Mouse (Mus musculus): Measurements from ENCODE around the gene Pdzd2. TPM values are rescaled to one million over a fixed set of nuclear protein-coding genes. Genes with fewer than 3 reads are reported as not detected.

The Pdzd2 gene
- polyA plus RNA-seq, 1 experiment from 2014 or later, result 3.4 TPM

GRCm38 (mm10) chr15:12508765-12509377 lies 230.9 kb downstream of the Pdzd2 start:
- no peaks in the 10 kb centered on the region for H3K36me3 ChIP-seq (replicated peaks; ENCODE audit: control insufficient read depth, insufficient read depth, low read depth, low read length)
- H3K4me3 ChIP-seq (ENCODE audit: low read depth, low read length), result no peak overlapping the region
- no peak for DNase-seq (ENCODE audit: low spot score)
- H3K9me3 ChIP-seq (replicated peaks; ENCODE audit: control insufficient read depth, low read length), result no peaks in the 10 kb centered on the region
- H3K4me1 ChIP-seq (ENCODE audit: control insufficient read depth, insufficient read depth, low read length), result no peaks in the 10 kb centered on the region
- no peak overlapping the region for H3K27ac ChIP-seq (replicated peaks; ENCODE audit: low read depth, low read length)
- no peaks in the 10 kb centered on the region for H3K27me3 ChIP-seq (ENCODE audit: control insufficient read depth, insufficient read depth, low read length)
- no peak overlapping the region for H3K9ac ChIP-seq (replicated peaks; ENCODE audit: low read length)
- no peak overlapping the region for H3K4me2 ChIP-seq (ENCODE audit: low read depth, low read length)
- ATAC-seq (replicated peaks; ENCODE audit: insufficient number of reproducible peaks, low FRiP score, low TSS enrichment, low read depth), result no peak
- 90% methylated on average over 10 of the region's 10 CpGs for WGBS

GRCm38 (mm10) chr15:12507523-12507922 lies 232.2 kb downstream of the Pdzd2 start:
- Histone ChIP-seq H3K9ac (replicated peaks; ENCODE audit: low read length) (no peak overlapping the region), H3K4me3 (ENCODE audit: low read depth, low read length) (no peak overlapping the region), H3K4me1 (ENCODE audit: control insufficient read depth, insufficient read depth, low read length) (no peaks in the 10 kb centered on the region), H3K27me3 (ENCODE audit: control insufficient read depth, insufficient read depth, low read length) (no peaks in the 10 kb centered on the region), H3K9me3 (replicated peaks; ENCODE audit: control insufficient read depth, low read length) (no peaks in the 10 kb centered on the region), H3K36me3 (replicated peaks; ENCODE audit: control insufficient read depth, insufficient read depth, low read depth, low read length) (no peaks in the 10 kb centered on the region), H3K27ac (replicated peaks; ENCODE audit: low read depth, low read length) (no peak overlapping the region), H3K4me2 (ENCODE audit: low read depth, low read length) (no peak overlapping the region)
- WGBS, result 74% methylated on average over 4 of the region's 4 CpGs
- DNase-seq (ENCODE audit: low spot score) (no peak), ATAC-seq (replicated peaks; ENCODE audit: insufficient number of reproducible peaks, low FRiP score, low TSS enrichment, low read depth) (no peak)

DNA sequence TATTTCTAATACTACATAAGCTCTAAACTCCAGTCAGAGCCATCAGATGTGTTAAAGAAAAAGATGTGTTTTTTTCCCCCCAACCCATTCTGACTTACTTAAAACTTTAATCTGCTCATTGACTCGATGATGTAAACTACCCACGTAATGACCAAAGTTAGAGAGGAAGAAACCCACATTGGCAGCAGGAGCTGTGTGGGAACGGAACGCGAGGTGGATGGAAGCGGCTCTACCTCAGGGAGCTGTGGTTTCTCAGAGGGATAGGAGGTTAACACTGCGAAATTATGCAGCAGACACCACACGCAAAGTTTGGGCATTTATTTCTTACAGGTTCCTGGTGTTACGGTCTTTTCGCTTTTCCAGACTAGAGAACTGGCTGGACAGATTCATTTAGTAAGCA lies 233.2 kb downstream of the Pdzd2 start:
- WGBS, result 82% methylated on average over 10 of the region's 10 CpGs
- H3K4me2 ChIP-seq (ENCODE audit: low read depth, low read length), result no peak overlapping the region
- no peak overlapping the region for H3K9ac ChIP-seq (replicated peaks; ENCODE audit: low read length)
- no peaks in the 10 kb centered on the region for H3K4me1 ChIP-seq (ENCODE audit: control insufficient read depth, insufficient read depth, low read length)
- no peak for ATAC-seq (replicated peaks; ENCODE audit: insufficient number of reproducible peaks, low FRiP score, low TSS enrichment, low read depth)
- H3K4me3 ChIP-seq (ENCODE audit: low read depth, low read length), result no peak overlapping the region
- DNase-seq (ENCODE audit: low spot score), result no peak
- H3K27ac ChIP-seq (replicated peaks; ENCODE audit: low read depth, low read length), result no peak overlapping the region
- H3K9me3 ChIP-seq (replicated peaks; ENCODE audit: control insufficient read depth, low read length), result no peaks in the 10 kb centered on the region
- H3K36me3 ChIP-seq (replicated peaks; ENCODE audit: control insufficient read depth, insufficient read depth, low read depth, low read length), result no peaks in the 10 kb centered on the region
- no peaks in the 10 kb centered on the region for H3K27me3 ChIP-seq (ENCODE audit: control insufficient read depth, insufficient read depth, low read length)

DNA sequence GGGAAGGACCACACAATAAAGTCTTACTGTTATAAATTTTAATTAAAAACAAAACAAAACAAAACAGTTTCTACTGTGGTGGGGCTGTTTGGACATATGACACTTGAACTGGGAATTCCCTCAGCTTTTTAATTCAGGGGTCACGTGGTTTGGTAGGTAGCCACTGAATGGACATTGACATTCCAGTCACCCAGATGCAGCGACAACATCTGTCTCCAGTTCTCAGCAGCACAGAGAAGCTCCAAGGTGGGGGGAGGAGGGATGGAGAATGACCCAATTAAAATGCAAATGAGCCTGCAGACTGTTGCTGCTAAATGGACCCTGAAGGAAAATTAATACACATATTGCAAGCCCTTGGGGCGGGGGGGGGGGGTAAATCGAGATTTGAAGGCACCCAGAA lies 233.6 kb downstream of the Pdzd2 start:
- H3K27ac ChIP-seq (replicated peaks; ENCODE audit: low read depth, low read length), result no peak overlapping the region
- DNase-seq (ENCODE audit: low spot score) (no peak), ATAC-seq (replicated peaks; ENCODE audit: insufficient number of reproducible peaks, low FRiP score, low TSS enrichment, low read depth) (no peak)
- no peak overlapping the region for H3K9ac ChIP-seq (replicated peaks; ENCODE audit: low read length)
- no peaks in the 10 kb centered on the region for H3K4me1 ChIP-seq (ENCODE audit: control insufficient read depth, insufficient read depth, low read length)
- no peaks in the 10 kb centered on the region for H3K27me3 ChIP-seq (ENCODE audit: control insufficient read depth, insufficient read depth, low read length)
- no peak overlapping the region for H3K4me3 ChIP-seq (ENCODE audit: low read depth, low read length)
- WGBS, result 49% methylated on average over 4 of the region's 4 CpGs
- no peaks in the 10 kb centered on the region for H3K9me3 ChIP-seq (replicated peaks; ENCODE audit: control insufficient read depth, low read length)
- H3K4me2 ChIP-seq (ENCODE audit: low read depth, low read length), result no peak overlapping the region
- no peaks in the 10 kb centered on the region for H3K36me3 ChIP-seq (replicated peaks; ENCODE audit: control insufficient read depth, insufficient read depth, low read depth, low read length)

DNA sequence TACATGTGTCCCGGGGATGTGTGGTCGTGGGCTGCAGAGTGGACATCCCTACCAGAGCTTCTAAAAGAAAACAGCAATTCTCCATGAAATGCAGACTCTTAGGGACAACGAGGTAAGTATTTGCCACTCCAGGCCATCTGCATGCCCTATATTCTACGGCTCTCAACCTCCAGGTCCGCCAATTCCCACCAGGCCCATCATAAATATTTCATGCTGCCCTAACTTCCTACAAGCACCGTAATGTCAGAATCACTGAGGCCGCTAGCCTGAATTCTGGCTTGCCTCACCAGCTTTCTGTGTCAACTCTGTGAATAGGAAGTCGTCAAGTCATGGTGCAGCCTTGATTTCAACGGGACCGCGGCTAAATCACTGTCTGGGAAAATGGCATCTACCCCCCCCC lies 234.2 kb downstream of the Pdzd2 start:
- no peak for ATAC-seq (replicated peaks; ENCODE audit: insufficient number of reproducible peaks, low FRiP score, low TSS enrichment, low read depth)
- Histone ChIP-seq H3K36me3 (replicated peaks; ENCODE audit: control insufficient read depth, insufficient read depth, low read depth, low read length) (no peaks in the 10 kb centered on the region), H3K4me2 (ENCODE audit: low read depth, low read length) (no peak overlapping the region), H3K27me3 (ENCODE audit: control insufficient read depth, insufficient read depth, low read length) (no peaks in the 10 kb centered on the region), H3K4me3 (ENCODE audit: low read depth, low read length) (no peak overlapping the region), H3K4me1 (ENCODE audit: control insufficient read depth, insufficient read depth, low read length) (no peaks in the 10 kb centered on the region), H3K9me3 (replicated peaks; ENCODE audit: control insufficient read depth, low read length) (no peaks in the 10 kb centered on the region), H3K27ac (replicated peaks; ENCODE audit: low read depth, low read length) (no peak overlapping the region), H3K9ac (replicated peaks; ENCODE audit: low read length) (no peak overlapping the region)
- no peak for DNase-seq (ENCODE audit: low spot score)
- WGBS, result 79% methylated on average over 11 of the region's 11 CpGs

DNA sequence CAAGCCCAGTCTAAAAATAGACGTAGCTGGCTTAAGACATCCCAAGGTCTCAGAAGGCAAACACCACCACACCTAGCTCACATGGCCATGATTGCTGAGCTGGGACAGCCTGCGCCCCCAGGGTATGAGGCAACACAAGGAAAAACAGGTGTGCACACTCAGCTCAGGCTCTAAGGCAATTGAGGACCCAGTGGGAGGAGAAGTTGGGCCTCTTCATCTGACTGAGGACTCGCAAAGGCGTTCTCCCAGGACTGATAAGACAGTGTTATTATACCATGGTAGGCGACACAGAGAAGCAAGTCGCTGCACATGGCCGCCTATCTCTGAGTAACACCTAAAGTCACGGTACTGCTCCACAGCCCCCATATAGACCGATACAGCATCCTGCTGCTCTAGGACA lies 235.8 kb downstream of the Pdzd2 start:
- 89% methylated on average over 9 of the region's 9 CpGs for whole genome bisulfite sequencing
- H3K9me3 ChIP-seq (replicated peaks; ENCODE audit: control insufficient read depth, low read length), result no peaks in the 10 kb centered on the region

GRCm38 (mm10) chr15:12501924-12502548 lies 237.7 kb downstream of the Pdzd2 start:
- H3K4me1 ChIP-seq (ENCODE audit: control insufficient read depth, insufficient read depth, low read length), result no peaks in the 10 kb centered on the region
- no peaks in the 10 kb centered on the region for H3K36me3 ChIP-seq (replicated peaks; ENCODE audit: control insufficient read depth, insufficient read depth, low read depth, low read length)
- ATAC-seq (replicated peaks; ENCODE audit: insufficient number of reproducible peaks, low FRiP score, low TSS enrichment, low read depth) (no peak), DNase-seq (ENCODE audit: low spot score) (no peak)
- no peak overlapping the region for H3K4me3 ChIP-seq (ENCODE audit: low read depth, low read length)
- no peaks in the 10 kb centered on the region for H3K9me3 ChIP-seq (replicated peaks; ENCODE audit: control insufficient read depth, low read length)
- 48% methylated on average over 13 of the region's 13 CpGs for WGBS
- H3K27ac ChIP-seq (replicated peaks; ENCODE audit: low read depth, low read length), result no peak overlapping the region
- H3K9ac ChIP-seq (replicated peaks; ENCODE audit: low read length), result no peak overlapping the region
- no peaks in the 10 kb centered on the region for H3K27me3 ChIP-seq (ENCODE audit: control insufficient read depth, insufficient read depth, low read length)
- no peak overlapping the region for H3K4me2 ChIP-seq (ENCODE audit: low read depth, low read length)

More for the DNA sequence above, 235.8 kb downstream of the Pdzd2 start:
- ATAC-seq (replicated peaks; ENCODE audit: insufficient number of reproducible peaks, low FRiP score, low TSS enrichment, low read depth), result no peak
- no peaks in the 10 kb centered on the region for H3K27me3 ChIP-seq (ENCODE audit: control insufficient read depth, insufficient read depth, low read length)
- no peaks in the 10 kb centered on the region for H3K4me1 ChIP-seq (ENCODE audit: control insufficient read depth, insufficient read depth, low read length)
- no peak overlapping the region for H3K4me3 ChIP-seq (ENCODE audit: low read depth, low read length)
- no peaks in the 10 kb centered on the region for H3K36me3 ChIP-seq (replicated peaks; ENCODE audit: control insufficient read depth, insufficient read depth, low read depth, low read length)
- DNase-seq (ENCODE audit: low spot score), result no peak
- no peak overlapping the region for H3K27ac ChIP-seq (replicated peaks; ENCODE audit: low read depth, low read length)
- no peak overlapping the region for H3K4me2 ChIP-seq (ENCODE audit: low read depth, low read length)
- H3K9ac ChIP-seq (replicated peaks; ENCODE audit: low read length), result no peak overlapping the region

- ATAC-seq (replicated peaks; ENCODE audit: insufficient number of reproducible peaks, low FRiP score, low TSS enrichment, low read depth), result no peak
- H3K27ac ChIP-seq (replicated peaks; ENCODE audit: low read depth, low read length), result no peak overlapping the region
Observed at GRCm38 (mm10) chr15:12500674-12501073, 239.1 kb downstream of the Pdzd2 start.

More at GRCm38 (mm10) chr15:12500674-12501073, 239.1 kb downstream of the Pdzd2 start:
- no peak for DNase-seq (ENCODE audit: low spot score)
- Histone ChIP-seq H3K9ac (replicated peaks; ENCODE audit: low read length) (no peak overlapping the region), H3K4me1 (ENCODE audit: control insufficient read depth, insufficient read depth, low read length) (no peaks in the 10 kb centered on the region), H3K4me2 (ENCODE audit: low read depth, low read length) (no peak overlapping the region), H3K4me3 (ENCODE audit: low read depth, low read length) (no peak overlapping the region), H3K27me3 (ENCODE audit: control insufficient read depth, insufficient read depth, low read length) (no peaks in the 10 kb centered on the region), H3K36me3 (replicated peaks; ENCODE audit: control insufficient read depth, insufficient read depth, low read depth, low read length) (no peaks in the 10 kb centered on the region), H3K9me3 (replicated peaks; ENCODE audit: control insufficient read depth, low read length) (no peaks in the 10 kb centered on the region)
- 65% methylated on average over 4 of the region's 4 CpGs for WGBS

Data from embryonic facial prominence, embryonic 11.5 days (tissue).